Mouse (Mus musculus) CH12.LX (cell line): ENCODE results near the gene 1810046K07Rik.

Experiments
- CHD1 ChIP-seq: IDR thresholded peaks from 2 replicates; pipeline ENCODE4 v1.6.1; 2012; ENCODE audit warnings: low read depth, low read length, improper control_type of control experiment, inconsistent platforms
- CHD2 ChIP-seq: IDR thresholded peaks from 2 replicates; pipeline ENCODE4 v1.6.1; 2011; ENCODE audit warnings: low read length, improper control_type of control experiment
- CTCF ChIP-seq, 2 experiments: IDR thresholded peaks in 1 of 2; conservative IDR thresholded peaks in 1 of 2; 2 replicates each; pipeline ENCODE4 v1.5.1; 2011 to 2012; ENCODE audit warnings: low read depth in 2 of 2, low read length in 2 of 2, improper control_type of control experiment in 1 of 2, inconsistent platforms in 1 of 2, mild to moderate bottlenecking in 1 of 2, moderate library complexity in 1 of 2
- E2F4 ChIP-seq: IDR thresholded peaks from 2 replicates; pipeline ENCODE4 v1.6.1; 2011; ENCODE audit warnings: low read depth, low read length, improper control_type of control experiment; ENCODE audit not compliant: insufficient replicate concordance
- ELF1 ChIP-seq: IDR thresholded peaks from 2 replicates; pipeline ENCODE4 v1.6.1; 2014; ENCODE audit warnings: low read depth, mild to moderate bottlenecking, inconsistent platforms, low read length, improper control_type of control experiment
- EP300 ChIP-seq: IDR thresholded peaks from 2 replicates; pipeline ENCODE4 v1.6.1; 2011; ENCODE audit warnings: low read length, improper control_type of control experiment
- HCFC1 ChIP-seq: IDR thresholded peaks from 2 replicates; pipeline ENCODE4 v1.6.1; 2012; ENCODE audit warnings: low read depth, mild to moderate bottlenecking, inconsistent platforms, low read length, improper control_type of control experiment
- KAT2A ChIP-seq: IDR thresholded peaks from 2 replicates; pipeline ENCODE4 v1.6.1; 2012; ENCODE audit warnings: low read length, improper control_type of control experiment, inconsistent platforms; ENCODE audit not compliant: insufficient replicate concordance
- MXI1 ChIP-seq: IDR thresholded peaks from 2 replicates; pipeline ENCODE4 v1.6.1; 2011; ENCODE audit warnings: mild to moderate bottlenecking, low read depth, low read length, improper control_type of control experiment
- POLR2A ChIP-seq: IDR thresholded peaks from 2 replicates; pipeline ENCODE4 v1.6.1; 2011; ENCODE audit warnings: low read depth, mild to moderate bottlenecking, improper control_type of control experiment, low read length
- POLR2AphosphoS2 ChIP-seq: IDR thresholded peaks from 2 replicates; pipeline ENCODE4 v1.6.1; 2011; ENCODE audit warnings: low read depth, low read length, improper control_type of control experiment
- UBTF ChIP-seq: IDR thresholded peaks from 2 replicates; pipeline ENCODE4 v1.6.1; 2012; ENCODE audit warnings: low read depth, mild to moderate bottlenecking, inconsistent platforms, low read length, improper control_type of control experiment, moderate library complexity
- USF2 ChIP-seq: conservative IDR thresholded peaks from 2 replicates; pipeline ENCODE4 v1.6.1; 2011; ENCODE audit warnings: low read depth, low read length, improper control_type of control experiment
- ZNF384 ChIP-seq: IDR thresholded peaks from 2 replicates; pipeline ENCODE4 v1.6.1; 2012; ENCODE audit warnings: low read depth, low read length, improper control_type of control experiment, inconsistent platforms

DNA sequence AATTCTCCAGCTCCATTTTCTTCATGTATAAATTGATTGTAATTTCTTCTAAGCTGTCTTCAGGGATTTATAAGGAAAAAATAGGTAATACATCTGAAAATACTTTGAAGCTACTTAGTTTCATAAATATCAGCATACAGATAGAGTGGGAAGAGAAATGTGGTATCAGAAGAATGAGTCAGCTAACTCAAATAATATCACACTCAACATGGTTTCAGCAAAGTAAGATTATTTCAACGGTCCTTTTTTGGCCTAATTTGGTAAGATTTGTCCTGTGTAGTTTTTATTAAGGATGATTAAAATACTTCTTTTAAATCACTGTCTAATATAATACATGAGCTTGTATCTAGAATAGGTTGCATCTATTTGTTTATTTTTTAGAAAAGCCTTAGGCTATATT lies 8.6 kb downstream of the 1810046K07Rik start:
- TF ChIP-seq CTCF (conservative IDR thresholded peaks at IDR 0.05 in 1 of 2, IDR thresholded peaks at IDR 0.05 in 1 of 2; ENCODE audit: low read depth in 2 of 2, low read length in 2 of 2) (no peak), CHD1 (no peak), USF2 (no peak), ZNF384 (no peak), EP300 (no peak), E2F4 (no peak), KAT2A (no peak), POLR2A (no peak), POLR2AphosphoS2 (no peak), HCFC1 (no peak), CHD2 (no peak), MXI1 (no peak), ELF1 (no peak), UBTF (no peak)
